Mouse (Mus musculus) hindbrain, embryonic 11.5 days (tissue): ENCODE measurements around the gene Usp32. TPM values are rescaled to one million over a fixed set of nuclear protein-coding genes. Genes with fewer than 3 reads are reported as not detected.

Experiments
- ATAC-seq: fragments of 200-750 bp; cut with Nextera tagmentation; 2 replicates; pipeline ENCODE4 v1.8.0; 2017; ENCODE audit warnings: mild to moderate bottlenecking, moderate TSS enrichment, moderate library complexity; ENCODE audit not compliant: low FRiP score
- DNase-seq: peaks from one replicate; pipeline ENCODE4 v3.0.0-alpha.2; 2015; ENCODE audit warnings: low spot score
- H3K27ac ChIP-seq: fragments of 300-500 bp; sonication (generic); 2 replicates; pipeline ENCODE4 v1.5.1; 2014; ENCODE audit warnings: mild to moderate bottlenecking, low read depth, low read length
- H3K27me3 ChIP-seq: fragments of 300-500 bp; sonication (generic); 2 replicates; pipeline ENCODE4 v1.6.1; 2014; ENCODE audit warnings: mild to moderate bottlenecking, low read length, moderate library complexity, mixed read lengths; ENCODE audit not compliant: control insufficient read depth, insufficient read depth
- H3K36me3 ChIP-seq: fragments of 300-500 bp; sonication (generic); 2 replicates; pipeline ENCODE4 v1.6.1; 2014; ENCODE audit warnings: mild to moderate bottlenecking, low read length, moderate library complexity, mixed read lengths; ENCODE audit not compliant: control insufficient read depth, insufficient read depth
- H3K4me1 ChIP-seq: fragments of 300-500 bp; sonication (generic); replicated peaks from 2 replicates; pipeline ENCODE4 v1.6.1; 2014; ENCODE audit warnings: low read length, mixed read lengths; ENCODE audit not compliant: control insufficient read depth, insufficient read depth
- H3K4me2 ChIP-seq: fragments of 300-500 bp; sonication (generic); replicated peaks from 2 replicates; pipeline ENCODE4 v1.6.1; 2014; ENCODE audit warnings: mild to moderate bottlenecking, low read depth, low read length
- H3K4me3 ChIP-seq: fragments of 300-500 bp; sonication (generic); 2 replicates; pipeline ENCODE4 v1.5.1; 2014; ENCODE audit warnings: low read depth, low read length
- H3K9ac ChIP-seq: fragments of 300-500 bp; sonication (generic); 2 replicates; pipeline ENCODE4 v1.6.1; 2014; ENCODE audit warnings: low read depth, low read length
- H3K9me3 ChIP-seq: fragments of 300-500 bp; sonication (generic); 2 replicates; pipeline ENCODE4 v1.6.1; 2016; ENCODE audit warnings: low read length; ENCODE audit not compliant: control insufficient read depth
- WGBS: fragments of 180-500 bp; shearing (Covaris S2); extraction: QIAGEN DNeasy Blood & Tissue Kit; methylation state at CpG from one replicate; pipeline ENCODE4 v1.1.7; 2014; 5-methylcytosine and 5-hydroxymethylcytosine counted together
- polyA plus RNA-seq: library from polyadenylated mRNA; unstranded; fragments of >200 nt; fragmentation: Nextera tagmentation; extraction: Ambion mirVana; gene quantifications from 2 replicates; pipeline ENCODE4 v1.2.1, GENCODE M21; 2014

Gene Usp32
- polyA plus RNA-seq, 1 experiment from 2014 or later: 13.2 TPM

- WGBS: 3% methylated on average over 17 of the region's 17 CpGs
- no peaks in the 10 kb centered on the region for H3K4me1 ChIP-seq
- no peaks in the 10 kb centered on the region for H3K27me3 ChIP-seq
- no peaks in the 10 kb centered on the region for H3K36me3 ChIP-seq
- ATAC-seq (no peak), DNase-seq (peak; percentile 37)
- peak overlapping the region; percentile 88 for H3K27ac ChIP-seq
- H3K4me3 ChIP-seq: peak overlapping the region; percentile 91
- H3K9me3 ChIP-seq: no peaks in the 10 kb centered on the region
- peak overlapping the region; percentile 83 for H3K9ac ChIP-seq
- peak overlapping the region; percentile 68 for H3K4me2 ChIP-seq
These were observed 1.0 kb downstream of the Usp32 start for GRCm38 (mm10) chr11:85138776-85139474.

DNA sequence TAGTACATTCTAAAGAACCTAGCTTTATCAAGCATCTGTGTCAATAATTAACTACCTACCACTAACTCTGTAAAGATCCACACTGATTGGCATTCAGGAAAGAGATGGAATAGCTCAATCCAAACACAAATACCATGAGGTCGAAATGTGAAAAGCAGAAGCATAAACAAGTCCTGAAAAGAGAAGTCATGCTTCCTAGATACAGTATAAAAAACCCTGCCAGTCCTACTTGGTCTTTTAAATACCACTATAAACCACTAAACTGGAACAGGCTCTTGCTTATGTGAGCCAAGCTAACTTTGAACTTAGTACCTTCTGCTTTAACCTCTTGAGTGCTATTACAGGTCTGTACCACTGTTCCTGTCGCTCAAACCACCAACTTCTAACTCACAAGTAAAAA, 8.4 kb downstream of the Usp32 start:
- ATAC-seq (no peak), DNase-seq (no peak)
- WGBS: 83% methylated on average over 2 of the region's 2 CpGs
- no peaks in the 10 kb centered on the region for H3K9me3 ChIP-seq
- H3K4me1 ChIP-seq: no peaks in the 10 kb centered on the region
- H3K27ac ChIP-seq: no peak overlapping the region
- H3K4me2 ChIP-seq: no peak overlapping the region
- no peaks in the 10 kb centered on the region for H3K27me3 ChIP-seq
- H3K36me3 ChIP-seq: no peaks in the 10 kb centered on the region
- H3K9ac ChIP-seq: no peak overlapping the region
- no peak overlapping the region for H3K4me3 ChIP-seq

DNA sequence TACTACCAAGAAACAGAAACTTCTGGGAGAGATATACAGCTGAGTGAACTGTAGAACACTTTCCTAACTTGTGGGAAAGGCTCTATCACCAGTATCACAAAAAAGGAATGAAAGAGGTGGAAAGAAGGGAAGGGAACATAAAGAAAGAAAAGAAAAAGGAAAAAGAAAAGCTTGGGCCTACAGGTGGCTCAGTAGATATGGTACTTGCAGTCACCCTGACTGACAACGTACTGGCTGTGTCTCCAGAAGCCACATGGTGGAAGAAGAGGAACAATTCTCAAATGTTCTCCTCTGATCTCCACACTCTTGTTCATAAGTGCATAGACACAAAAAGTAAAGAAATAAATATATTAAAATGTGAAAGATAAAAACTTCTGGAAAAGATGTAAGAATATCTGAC, 11.1 kb downstream of the Usp32 start:
- H3K4me2 ChIP-seq: no peak overlapping the region
- no peaks in the 10 kb centered on the region for H3K4me1 ChIP-seq
- no peaks in the 10 kb centered on the region for H3K36me3 ChIP-seq
- H3K27ac ChIP-seq: no peak overlapping the region
- WGBS: 79% methylated on average over 1 of the region's 1 CpGs
- no peak overlapping the region for H3K4me3 ChIP-seq
- no peaks in the 10 kb centered on the region for H3K9me3 ChIP-seq
- ATAC-seq (no peak), DNase-seq (no peak)
- H3K9ac ChIP-seq: no peak overlapping the region
- H3K27me3 ChIP-seq: no peaks in the 10 kb centered on the region

DNA sequence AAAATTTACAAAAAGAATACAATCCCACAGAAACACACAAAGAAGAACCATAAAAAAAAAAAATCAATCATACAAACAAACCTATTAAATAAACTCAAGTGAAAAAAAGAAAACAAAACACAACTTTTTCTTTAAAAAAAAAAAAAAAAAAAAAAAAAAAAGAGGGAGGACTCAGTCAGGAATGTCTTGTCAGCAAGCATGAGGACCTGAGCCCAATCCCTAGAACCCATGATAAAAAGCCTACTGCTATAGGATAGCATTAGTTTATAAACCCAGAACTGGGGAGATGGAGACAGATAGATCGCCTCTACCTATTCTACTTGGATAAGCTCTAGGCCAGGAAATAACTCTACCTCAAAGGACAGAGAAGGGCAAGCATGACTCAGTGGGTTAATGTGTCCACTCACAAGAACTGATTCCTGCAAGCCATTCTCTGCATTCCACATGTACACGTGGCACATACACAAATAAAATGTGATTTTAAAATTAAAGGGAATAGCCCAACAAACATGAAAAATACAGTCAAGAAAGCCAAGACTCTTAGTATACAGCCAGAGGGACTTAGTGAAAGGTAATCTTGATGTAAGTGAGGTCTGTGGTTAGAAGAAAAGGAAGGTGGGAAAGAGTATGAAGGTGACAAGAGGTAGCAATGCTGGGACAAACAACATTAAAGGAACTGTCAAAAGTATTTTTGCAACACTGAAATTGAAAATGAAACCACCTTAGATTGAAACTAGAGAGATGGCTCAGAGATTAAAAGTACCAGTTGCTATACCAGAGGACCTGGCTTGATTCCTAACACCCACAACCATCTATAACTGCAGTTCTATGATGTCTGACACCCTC, 13.5 kb downstream of the Usp32 start:
- H3K36me3 ChIP-seq: no peaks in the 10 kb centered on the region
- H3K4me2 ChIP-seq: no peak overlapping the region
- H3K4me1 ChIP-seq: no peaks in the 10 kb centered on the region
- WGBS: 86% methylated on average over 2 of the region's 2 CpGs
- H3K27ac ChIP-seq: no peak overlapping the region
- H3K4me3 ChIP-seq: no peak overlapping the region
- H3K9me3 ChIP-seq: no peaks in the 10 kb centered on the region
- H3K9ac ChIP-seq: no peak overlapping the region
- no peak for ATAC-seq
- H3K27me3 ChIP-seq: no peaks in the 10 kb centered on the region
- DNase-seq: no peak

DNA sequence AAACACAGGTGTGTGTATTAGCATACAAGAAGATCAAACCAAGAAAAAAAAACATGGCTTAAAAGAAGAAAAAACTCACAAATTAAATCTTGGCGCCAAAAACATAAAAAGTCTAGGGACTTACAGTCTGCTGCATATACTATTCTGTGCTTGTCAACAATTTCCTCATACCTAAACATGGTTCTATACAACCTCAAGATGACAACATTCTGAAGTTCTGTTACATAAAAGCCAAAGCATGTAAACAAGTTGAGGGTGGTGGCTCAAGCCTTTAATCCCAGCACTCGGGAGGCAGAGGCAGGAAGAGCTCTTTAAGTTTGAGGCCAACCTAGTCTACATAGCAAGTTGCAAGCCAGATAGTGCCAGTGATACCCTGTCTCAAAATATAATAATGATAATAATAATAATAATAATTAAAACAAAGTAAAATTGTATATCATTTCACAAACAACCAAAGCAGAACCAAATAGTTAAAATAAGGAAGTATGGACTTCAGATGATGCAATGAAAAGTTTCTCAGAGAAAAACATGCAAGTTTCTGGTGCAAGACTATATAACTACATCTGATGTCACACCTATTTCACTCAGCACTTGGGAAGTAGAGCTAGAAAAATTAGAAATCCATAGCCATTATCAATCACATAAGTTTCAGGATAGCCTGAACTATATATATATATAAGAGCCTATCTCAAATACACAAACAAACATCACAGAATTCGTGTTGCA, 16.5 kb downstream of the Usp32 start:
- no peaks in the 10 kb centered on the region for H3K36me3 ChIP-seq
- H3K4me2 ChIP-seq: no peak overlapping the region
- 85% methylated on average over 3 of the region's 3 CpGs for WGBS
- H3K9ac ChIP-seq: no peak overlapping the region
- no peaks in the 10 kb centered on the region for H3K9me3 ChIP-seq
- H3K4me3 ChIP-seq: no peak overlapping the region
- DNase-seq (no peak), ATAC-seq (no peak)
- H3K27ac ChIP-seq: no peak overlapping the region
- H3K27me3 ChIP-seq: no peaks in the 10 kb centered on the region
- H3K4me1 ChIP-seq: no peaks in the 10 kb centered on the region

- Histone ChIP-seq H3K4me3 (no peak overlapping the region), H3K9me3 (no peaks in the 10 kb centered on the region), H3K27ac (no peak overlapping the region), H3K36me3 (no peaks in the 10 kb centered on the region), H3K27me3 (no peaks in the 10 kb centered on the region), H3K4me2 (no peak overlapping the region), H3K9ac (no peak overlapping the region), H3K4me1 (no peaks in the 10 kb centered on the region)
- DNase-seq (no peak), ATAC-seq (no peak)
- WGBS: 88% methylated on average over 1 of the region's 1 CpGs
These were observed 17.9 kb downstream of the Usp32 start for GRCm38 (mm10) chr11:85122073-85122472.

DNA sequence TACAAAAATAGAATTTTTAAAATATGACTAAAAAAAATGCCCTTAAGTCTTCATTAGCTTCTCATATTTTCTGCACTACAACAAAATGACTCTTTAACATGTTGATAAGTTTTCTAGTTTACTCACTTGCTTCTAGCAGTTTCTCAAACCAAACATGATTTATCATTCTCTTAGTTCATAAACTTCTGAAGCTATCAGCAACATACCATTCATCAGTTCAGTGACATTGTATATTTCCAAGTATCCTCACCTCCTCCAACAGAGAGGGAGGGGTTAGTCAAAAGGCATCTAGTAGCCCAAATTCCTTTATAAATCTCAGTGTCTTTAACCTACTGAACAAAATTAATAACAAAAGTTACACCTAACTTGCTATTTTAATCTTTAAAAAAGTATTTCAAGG, 22.8 kb downstream of the Usp32 start:
- Histone ChIP-seq H3K27me3 (no peaks in the 10 kb centered on the region), H3K27ac (no peak overlapping the region), H3K4me3 (no peak overlapping the region), H3K36me3 (no peaks in the 10 kb centered on the region), H3K4me1 (no peaks in the 10 kb centered on the region), H3K9me3 (no peaks in the 10 kb centered on the region), H3K9ac (no peak overlapping the region), H3K4me2 (no peak overlapping the region)
- DNase-seq (no peak), ATAC-seq (no peak)

- no peak for DNase-seq
- WGBS: 90% methylated on average over 3 of the region's 3 CpGs
- H3K9ac ChIP-seq: no peak overlapping the region
- no peak overlapping the region for H3K4me3 ChIP-seq
- no peak overlapping the region for H3K27ac ChIP-seq
- H3K4me1 ChIP-seq: no peaks in the 10 kb centered on the region
- no peaks in the 10 kb centered on the region for H3K27me3 ChIP-seq
- H3K36me3 ChIP-seq: no peaks in the 10 kb centered on the region
- H3K9me3 ChIP-seq: no peaks in the 10 kb centered on the region
- no peak overlapping the region for H3K4me2 ChIP-seq
- ATAC-seq: no peak
These were observed 23.7 kb downstream of the Usp32 start for GRCm38 (mm10) chr11:85116084-85116844.
